Mouse (Mus musculus): Measurements from ENCODE around the gene Myrfl.
A peak's percentile ranks its signal among the peaks of the same experiment; 100 is the strongest.

Gene Myrfl

DNA sequence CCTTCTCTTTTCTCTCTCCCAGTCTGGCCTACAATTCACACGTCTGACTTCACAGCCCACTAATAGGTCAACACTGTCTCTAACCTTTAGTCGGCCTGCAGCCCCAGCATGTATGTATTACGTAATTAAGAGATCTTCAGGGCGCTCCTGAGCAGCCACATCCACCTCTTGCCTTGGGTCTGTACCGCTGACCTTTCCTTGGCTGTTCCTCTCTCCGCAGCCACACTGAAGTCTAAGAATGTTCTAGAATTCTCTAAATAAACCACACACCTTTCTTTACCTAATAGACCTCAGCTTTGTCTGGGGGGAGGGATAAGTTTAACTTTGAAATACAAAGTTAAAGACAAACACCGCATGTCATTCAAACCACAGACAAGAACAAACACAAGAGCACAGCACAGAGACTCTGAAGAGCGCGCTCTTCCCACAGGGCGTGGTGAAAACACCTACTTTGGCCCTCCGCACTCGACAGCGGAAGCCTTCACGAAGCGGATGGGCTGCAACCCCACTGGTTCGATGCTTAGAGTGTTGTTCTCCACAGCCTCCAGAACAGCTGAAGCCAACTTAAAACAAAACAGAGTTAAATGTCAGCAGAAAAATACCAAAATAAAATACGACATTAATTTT is 17.0 kb upstream of the Myrfl start:
- peak; percentile 92 for DNase-seq (ENCODE audit: low read depth, low spot score)

DNA sequence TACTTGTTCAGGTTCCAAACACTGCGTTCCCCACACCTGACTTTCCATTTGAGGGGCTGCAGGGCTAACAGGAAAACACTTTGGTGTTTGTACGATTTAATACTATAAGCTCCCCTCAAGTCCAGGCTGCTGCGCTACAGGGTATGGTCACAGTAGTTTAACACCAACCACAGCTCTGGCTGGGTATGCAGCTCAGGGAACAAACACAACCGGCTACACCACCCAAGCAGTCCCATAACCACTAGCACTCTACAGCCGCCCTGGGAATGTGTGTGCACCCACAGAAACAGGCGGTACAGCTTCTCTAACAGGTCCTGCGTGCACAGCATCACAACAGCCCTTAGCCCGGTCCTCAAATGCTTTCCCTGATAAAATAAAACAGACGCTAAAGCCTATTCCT is 16.1 kb upstream of the Myrfl start:
- peak; percentile 38 for DNase-seq (ENCODE audit: low read depth, low spot score)

DNA sequence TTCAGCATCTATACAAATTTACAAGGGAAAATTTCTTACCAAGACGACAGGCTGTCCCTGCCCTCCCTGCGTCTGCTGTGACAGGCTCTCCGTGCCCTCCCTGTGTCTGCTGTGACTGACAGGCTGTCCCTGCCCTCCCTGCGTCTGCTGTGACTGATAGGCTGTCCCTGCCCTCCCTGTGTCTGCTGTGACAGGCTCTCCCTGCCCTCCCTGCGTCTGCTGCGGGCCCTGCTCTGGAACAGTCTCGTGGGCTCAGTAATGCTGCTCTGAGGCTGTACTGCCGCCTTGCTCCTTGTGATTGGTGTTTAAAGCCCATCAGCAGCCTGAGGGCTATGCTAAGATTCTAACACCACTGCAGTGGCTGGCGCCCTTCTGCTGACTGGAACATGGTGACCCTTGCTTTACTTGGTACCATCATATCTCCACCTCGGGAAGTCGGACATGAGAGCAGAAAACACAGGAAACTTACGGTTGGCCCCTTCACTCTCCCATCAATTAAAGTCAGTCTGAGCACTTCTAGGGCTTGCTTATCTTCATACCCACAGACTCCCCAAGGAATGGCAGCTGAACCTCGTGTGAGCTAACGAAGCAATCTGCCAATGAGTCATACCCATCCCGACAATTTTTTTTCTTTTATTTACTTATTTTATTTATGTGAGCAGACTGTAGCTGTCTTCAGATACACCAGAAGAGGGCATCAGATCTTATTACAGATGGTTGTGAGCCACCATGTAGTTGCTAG is 12.4 kb upstream of the Myrfl start:
- DNase-seq (ENCODE audit: low read depth, low spot score), result no peak

DNA sequence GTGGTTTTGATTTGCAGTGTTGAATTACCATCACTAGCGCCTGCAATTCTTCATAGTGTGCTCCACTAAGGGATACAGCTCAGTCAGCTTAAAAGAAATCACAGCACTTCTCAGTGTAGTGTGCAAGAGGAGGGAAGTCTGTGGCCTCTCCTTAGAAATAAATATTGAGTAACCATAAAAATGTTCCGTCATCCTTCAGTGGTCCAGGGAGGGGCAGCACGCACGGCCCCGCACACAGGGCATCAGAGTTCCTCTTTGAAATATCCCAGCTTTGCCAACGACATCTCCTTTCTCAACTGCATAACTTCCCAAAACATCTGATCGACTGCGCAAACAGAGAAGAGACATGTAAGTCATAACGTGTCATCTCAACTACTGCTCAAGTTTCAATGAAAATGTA is 10.1 kb upstream of the Myrfl start:
- DNase-seq (ENCODE audit: low read depth, low spot score), result no peak

DNA sequence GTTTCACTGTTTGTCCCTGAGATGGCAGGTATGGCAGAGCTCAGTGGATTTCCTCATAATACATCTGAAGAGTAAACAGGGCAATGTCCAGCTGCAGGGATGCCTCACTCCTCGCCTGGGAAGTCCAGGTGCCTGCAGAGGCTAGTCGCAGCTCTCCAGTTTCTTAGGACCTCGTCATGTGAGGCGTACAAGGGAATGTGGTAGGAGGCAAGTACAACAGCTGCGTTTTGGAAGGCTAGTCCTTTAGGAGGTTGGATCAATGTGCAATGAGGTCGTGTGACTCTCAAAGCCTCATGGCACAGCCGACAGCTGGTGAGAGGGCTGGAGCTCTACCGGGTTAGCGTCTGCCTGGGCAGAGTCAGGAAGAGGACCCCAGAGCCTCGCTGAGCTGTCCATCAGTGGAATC is 7.8 kb upstream of the Myrfl start:
- DNase-seq (ENCODE audit: low read depth, low spot score), result no peak

DNA sequence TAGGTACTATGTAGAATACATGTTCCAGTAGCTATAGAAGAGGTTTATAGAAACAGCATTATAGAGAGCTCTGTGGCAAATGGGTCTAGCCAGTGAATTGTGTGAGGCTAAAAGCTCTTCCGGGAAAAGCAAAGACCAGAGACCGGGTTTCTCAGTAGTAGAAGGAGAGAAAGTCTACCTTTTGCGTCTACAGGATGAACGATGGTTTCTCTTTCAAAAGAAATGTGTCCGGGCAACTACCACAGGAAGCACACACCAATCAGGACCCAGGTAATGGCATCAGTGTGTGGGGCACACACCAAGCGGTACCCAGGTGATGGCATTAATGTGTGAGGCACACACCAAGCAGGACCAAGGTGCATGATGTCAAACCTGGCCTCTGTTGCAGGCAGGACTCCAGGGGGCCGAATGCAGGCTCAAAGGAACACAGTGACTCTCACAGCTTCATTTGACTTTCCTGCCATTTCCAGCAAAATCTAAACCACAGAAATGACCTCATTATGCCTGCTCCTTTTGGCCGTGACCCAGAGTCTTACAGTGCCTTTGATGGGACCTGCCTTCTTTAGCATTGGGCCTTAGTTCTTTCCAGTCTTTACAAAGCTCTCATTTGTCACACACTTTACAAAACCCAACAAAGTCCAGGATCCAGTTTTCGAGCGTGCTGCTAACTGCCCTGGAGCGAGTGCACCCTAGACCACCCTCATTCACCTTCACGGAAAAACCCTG is 1.4 kb downstream of the Myrfl start:
- DNase-seq (ENCODE audit: low read depth, low spot score), result peak; percentile 46

DNA sequence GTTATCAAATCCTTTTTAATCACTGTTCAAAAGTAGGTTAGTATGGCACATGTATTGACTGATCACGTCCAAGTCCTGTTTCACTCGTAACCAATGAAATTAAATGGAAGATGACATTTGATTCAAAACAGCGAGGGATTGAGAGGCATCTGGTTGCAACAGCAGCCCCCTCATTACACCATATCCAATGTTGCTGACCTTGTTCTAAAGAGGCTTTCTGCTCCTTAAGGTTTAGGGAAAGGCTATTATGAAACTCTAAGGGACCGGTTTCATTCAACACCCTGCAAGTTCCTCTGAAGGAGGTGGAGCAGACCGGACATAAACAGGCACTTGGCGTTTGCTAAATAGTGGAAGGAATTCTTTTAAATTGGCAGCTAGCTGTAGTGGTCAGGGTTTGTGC is 2.2 kb downstream of the Myrfl start:
- no peak for DNase-seq (ENCODE audit: low read depth, low spot score)

DNA sequence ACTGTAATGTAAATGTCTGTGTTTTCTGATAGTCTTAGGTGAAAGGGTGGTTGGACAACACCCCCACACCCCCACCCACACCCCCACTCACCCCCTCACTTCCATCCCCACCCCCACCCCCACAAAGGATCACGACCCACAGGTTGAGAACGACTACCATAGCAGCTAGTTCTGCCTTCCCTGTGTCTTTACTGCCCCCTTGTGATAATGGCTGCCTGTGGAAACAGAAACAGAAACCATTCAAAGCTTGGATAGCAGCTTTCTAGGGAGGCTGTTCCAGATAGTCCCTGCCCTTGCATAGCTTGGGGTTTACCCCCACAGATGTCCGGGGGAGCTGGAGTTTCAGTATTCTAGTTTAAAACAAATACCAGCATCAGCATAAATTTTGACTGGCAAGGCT is 3.0 kb downstream of the Myrfl start:
- DNase-seq (ENCODE audit: low read depth, low spot score), result peak; percentile 80

DNA sequence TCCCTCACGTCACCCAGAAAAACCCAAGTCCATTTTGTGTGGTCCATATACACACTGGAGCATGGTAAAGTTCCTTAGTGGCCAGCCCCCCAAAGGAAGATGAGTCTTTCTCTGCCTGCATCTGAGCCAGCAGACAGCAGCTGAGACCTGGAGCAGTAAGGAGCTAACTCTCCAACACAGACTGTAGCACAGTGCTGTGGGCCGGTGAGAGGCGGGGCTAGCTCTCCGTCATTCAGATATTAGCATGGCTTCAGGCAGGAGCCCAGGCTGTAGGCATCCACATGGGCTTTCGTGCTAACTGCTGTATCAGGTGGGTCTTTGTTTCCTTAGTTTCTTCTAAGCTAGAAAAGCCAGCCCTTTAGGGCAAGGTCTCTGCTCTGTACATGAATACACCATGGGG is 6.1 kb downstream of the Myrfl start:
- no peak for DNase-seq (ENCODE audit: low read depth, low spot score)

DNA sequence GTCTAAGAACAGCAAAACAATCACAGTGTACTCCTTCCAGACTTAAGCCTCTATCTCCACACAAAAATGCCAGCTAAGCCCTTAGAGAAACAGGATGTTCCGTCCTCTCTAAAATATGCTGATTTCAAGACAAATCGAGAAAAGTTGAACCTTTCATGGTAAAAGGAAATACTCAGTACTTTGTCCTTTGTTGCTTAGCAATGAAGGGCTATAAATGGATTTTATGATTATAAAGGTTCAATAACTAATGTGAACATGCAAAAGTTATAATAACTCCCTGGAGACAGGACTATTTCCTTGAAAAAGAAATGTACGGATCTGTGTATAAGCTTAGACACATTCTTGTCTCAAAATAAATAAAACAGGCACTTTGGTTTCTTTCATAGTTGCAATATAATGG is 12.2 kb downstream of the Myrfl start:
- no peak for DNase-seq (ENCODE audit: low read depth, low spot score)

DNA sequence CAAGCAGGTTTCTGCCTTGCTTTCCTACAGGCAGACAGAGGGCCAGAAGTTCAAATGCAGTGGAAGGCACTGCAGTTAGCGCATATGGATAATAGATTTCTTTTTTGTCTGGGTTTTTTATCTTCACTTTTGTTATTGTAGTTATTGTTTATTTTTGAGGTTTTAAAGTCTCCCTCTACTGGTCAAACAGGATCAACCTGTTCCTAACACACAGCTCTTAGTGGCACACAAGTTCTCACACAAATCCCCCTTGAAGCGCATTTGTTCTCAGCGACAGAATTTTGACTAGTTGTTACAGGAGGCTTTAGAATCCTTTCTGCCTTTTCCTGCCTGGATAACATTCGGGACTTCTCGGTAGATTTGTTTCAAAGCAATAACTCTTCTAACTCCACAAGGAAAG is 13.2 kb downstream of the Myrfl start:
- DNase-seq (ENCODE audit: low read depth, low spot score), result peak; percentile 34

DNA sequence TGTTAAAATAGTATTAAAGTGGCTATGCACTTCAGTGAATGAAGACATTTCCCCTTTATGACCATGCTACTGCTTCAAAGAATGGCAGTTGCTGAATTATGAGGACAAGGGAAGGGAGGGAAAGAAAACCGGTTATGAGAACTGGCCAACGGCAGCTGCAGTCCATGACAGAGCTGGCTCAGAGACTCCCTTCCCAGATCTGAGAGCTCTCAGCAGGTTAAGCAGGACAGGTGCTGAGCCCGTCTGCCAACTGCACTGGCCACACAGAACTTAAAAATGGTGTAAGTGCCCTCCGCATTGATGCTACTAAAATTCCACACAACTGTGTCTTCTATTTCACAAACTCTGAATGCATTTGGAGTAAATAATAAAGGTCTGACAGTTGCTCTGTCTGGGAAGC is 19.3 kb downstream of the Myrfl start:
- DNase-seq (ENCODE audit: low read depth, low spot score), result no peak

DNA sequence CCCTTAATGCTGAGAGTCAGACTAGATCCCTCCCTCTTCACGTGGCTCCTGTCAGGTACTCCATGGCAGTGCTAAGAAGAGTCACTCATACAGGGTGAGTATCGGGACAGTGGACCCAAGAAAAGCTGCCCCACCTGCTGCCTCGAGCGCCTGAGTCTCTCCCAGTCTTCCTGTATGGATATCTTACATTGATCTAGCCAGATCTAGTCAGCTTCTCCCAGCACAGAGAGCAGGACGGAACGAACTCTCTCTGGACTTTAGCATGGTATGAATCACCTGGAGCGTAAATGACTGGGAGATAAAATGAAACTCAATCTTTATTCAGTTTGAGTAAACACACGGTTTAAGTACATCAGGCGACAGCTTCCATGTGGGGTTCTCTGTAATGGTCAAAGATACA is 22.2 kb downstream of the Myrfl start:
- no peak for DNase-seq (ENCODE audit: low read depth, low spot score)

DNA sequence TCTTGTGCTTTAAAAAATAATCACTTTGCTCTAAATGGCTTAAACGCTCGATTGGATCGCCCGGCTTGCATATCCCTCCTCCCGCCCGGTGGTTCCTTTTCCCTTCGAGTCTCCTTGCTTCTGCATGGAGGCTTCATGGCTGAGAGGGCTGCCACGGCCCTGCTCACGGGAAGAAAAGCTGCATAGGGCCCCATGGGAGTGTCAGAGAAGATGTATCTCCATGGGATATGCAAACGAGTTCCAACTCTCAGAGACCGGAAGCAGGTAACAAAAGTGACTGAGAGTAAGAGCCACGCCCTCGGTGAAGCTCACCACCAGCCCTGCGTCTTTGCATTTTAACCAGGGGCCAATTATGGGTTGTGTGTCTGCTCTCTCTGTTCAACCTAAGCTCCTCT is 24.7 kb downstream of the Myrfl start:
- no peak for DNase-seq (ENCODE audit: low read depth, low spot score)

DNA sequence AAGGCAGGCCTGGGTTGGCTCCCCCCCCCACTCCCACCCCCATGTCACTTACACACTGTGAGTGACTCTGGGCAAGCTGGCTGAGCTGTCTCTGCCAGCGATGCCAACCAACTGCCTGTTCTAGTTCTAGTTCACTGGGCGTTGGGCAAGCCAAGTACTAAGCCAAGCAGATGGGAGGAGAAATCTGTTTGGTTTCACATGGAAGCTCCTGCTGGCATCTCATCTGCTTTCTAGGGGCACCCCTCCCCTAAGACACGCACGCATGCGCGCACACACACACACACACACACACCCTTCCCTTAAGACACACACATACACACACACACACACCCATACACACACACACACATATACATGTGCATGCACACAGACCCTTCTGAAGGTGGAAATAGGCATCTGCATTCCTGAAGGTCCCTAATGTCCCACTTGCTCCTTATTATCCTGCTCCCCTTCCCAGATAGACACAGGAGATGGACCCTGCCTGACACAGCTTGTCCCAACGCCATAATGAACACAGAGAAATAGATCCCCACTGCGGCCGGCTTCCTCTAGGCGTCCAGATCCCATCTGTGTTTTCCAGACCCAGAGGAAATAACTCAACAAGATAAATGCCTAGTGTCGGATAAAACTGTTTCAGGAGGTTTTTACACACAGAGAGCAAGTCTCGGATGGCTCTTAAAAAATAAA is 25.2 kb downstream of the Myrfl start:
- DNase-seq (ENCODE audit: low read depth, low spot score), result no peak

DNA sequence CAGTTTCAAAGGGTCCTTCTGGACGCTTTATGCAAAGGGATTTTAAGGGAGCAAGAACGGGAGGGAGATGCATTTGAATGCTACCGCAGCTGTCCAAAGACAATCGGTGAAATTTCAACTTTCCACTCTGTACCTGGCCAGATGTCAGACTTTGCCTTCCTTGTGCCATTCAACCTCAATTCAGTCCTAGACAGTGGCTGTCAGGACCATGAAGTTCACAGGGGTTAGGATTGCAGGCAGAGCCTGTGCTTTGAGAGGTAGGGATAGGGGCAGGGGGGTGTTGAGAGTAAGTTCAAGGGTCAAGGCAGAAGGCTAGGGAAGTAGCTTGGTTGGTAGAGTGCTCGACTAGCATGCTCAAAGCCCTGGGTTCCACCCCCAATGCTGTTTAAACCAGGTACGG is 25.9 kb downstream of the Myrfl start:
- no peak for DNase-seq (ENCODE audit: low read depth, low spot score)

DNA sequence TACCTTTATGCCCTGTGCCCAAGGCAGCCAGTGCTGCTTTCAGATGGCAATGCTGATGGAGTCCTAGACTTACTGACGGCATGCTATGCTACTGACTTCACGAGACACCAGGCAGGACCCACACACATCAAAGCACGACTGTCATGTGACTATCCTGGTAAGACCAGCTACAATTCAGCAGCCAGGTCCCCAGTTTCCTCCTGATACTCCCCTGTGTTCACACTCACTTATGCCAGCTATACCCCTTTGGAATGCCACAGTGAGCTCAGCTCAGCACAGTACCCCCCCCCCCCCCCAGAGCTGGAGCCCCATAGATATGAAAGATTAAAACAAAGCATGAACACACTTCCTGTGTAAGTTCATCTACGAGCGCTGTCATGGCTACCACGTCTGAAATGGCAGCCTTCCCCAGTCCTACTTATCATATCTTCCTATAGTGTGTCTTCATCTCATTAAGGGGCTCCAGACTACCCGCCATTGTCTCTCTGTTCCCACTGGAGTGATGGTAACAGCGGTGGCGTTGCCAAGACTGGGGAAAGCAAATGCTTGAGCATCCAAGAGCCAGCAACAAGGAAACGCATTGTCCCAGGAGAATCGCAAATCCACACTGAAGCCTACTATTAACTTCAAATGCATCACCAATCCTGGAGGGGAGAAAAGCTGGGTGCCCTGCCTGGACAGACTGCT is 43.4 kb downstream of the Myrfl start:
- peak; percentile 35 for DNase-seq (ENCODE audit: low read depth, low spot score)

DNA sequence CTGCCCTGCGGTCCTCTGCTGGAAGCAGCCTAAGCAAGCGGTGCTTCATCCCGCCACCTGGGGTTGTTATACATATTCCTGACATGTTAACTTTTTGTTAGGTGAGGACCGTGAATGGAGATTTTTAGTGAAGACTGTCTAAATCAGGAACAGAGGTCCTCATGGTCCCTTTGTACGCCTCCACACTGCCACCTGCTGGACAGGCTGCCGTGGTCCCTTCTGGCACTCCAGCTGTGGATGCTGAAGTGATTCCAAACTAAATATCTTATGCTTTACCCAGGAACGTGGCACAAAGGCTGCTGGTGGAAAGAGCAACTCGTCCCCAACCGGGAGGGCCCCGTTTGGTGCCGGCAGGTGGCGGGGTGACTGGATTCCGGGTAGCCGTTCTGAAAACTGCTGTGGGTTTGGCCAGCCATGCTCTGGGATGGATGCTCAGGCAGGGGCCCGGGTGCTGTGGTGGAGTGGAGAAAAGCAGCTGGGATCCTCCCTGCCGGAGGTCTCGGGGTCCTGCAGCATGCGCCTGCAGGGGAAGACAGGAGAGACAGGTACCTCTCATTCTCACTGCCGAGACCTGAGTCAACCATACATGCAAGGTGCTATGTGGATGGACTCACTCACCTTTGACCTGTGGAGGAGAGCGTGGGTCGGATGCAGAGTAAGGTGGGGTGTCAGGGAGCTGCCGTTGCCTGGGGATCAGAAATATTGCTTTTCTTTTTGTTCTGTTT is 47.8 kb downstream of the Myrfl start:
- DNase-seq (ENCODE audit: low read depth, low spot score), result peak; percentile 86

DNA sequence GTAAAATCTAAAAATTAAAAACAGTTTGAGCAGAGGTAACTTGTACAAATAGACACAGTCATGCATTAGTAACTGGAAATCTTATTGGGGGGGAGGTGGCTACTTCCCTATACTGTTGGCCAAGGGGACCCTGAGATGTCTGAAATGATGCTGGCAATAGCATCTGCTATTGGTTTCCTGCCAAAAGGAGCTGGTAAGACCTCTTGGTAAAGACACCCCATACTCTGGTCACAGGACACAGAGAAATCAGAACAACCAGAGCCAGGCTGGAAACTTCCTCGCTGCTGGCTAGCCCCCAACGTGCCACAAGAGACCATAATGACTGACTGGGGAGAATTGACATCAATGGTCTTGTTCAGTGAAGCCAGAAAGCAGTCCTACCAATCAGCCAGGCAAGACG is 55.2 kb downstream of the Myrfl start:
- DNase-seq (ENCODE audit: low read depth, low spot score), result no peak

DNA sequence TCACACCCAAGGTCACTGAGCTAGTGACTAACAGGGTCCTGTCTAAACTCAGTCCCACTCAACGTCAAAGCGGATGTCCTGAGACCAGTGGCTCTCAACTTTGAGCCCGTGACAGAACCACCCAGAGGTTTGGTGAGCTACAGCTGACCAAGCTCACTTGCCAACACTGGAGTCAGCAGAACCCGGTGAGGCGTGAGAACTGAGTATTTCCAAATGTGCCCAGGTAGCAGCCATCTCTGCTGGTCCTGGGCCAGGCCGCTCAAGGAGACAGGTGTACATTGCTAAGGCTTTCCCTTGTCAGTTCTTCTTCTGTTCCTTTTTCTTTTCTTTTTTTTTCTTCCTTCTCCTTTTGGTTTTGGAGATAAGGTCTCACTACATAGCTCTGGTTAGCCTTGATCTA is 66.0 kb downstream of the Myrfl start:
- DNase-seq (ENCODE audit: low read depth, low spot score), result no peak

DNA sequence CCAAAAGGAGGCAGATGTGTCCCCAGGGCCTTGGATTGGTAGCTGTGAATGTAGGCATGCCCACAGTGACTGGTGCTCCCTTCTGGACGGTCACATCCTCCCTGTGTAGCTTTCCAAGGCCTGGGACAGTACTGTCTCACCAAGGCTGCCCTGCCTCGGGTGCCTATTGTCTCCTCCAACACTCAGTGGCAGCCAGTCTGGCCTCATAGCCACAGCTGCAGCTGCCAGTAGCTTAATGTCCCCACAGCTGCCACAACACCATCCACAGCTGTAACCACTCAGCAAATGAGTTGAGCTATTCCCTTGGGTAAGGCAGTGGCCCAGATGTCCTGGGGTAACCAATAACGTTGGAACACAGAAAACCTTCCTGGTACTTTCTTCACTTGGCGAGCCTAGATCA is 68.6 kb downstream of the Myrfl start:
- no peak for DNase-seq (ENCODE audit: low read depth, low spot score)
